Mouse (Mus musculus): ENCODE measurements around the gene Ripply2.

GRCm38 (mm10) chr9:86989822-86990221, 25.5 kb upstream of the Ripply2 start:
- TF ChIP-seq CTCF (IDR thresholded peaks at IDR 0.05; ENCODE audit: control insufficient read depth, insufficient read depth, insufficient replicate concordance, low read depth, low read length) (no peak), POLR2A (IDR thresholded peaks at IDR 0.05; ENCODE audit: control insufficient read depth, low read depth, low read length) (no peak)

Data from testis, adult 2 months (tissue).